Mouse (Mus musculus) lung, postnatal 0 days (tissue): ENCODE data around the gene Elmod1.
A peak's percentile ranks its signal among the peaks of the same experiment; 100 is the strongest.

Experiments used
- CTCF ChIP-seq: IDR thresholded peaks from 2 replicates; pipeline ENCODE4 v1.5.1; 2016; ENCODE audit warnings: antibody characterized with exemption, mild to moderate bottlenecking
- EP300 ChIP-seq: IDR thresholded peaks from 2 replicates; pipeline ENCODE4 v1.6.1; 2016; ENCODE audit warnings: antibody characterized with exemption, mild to moderate bottlenecking, control low read depth

DNA sequence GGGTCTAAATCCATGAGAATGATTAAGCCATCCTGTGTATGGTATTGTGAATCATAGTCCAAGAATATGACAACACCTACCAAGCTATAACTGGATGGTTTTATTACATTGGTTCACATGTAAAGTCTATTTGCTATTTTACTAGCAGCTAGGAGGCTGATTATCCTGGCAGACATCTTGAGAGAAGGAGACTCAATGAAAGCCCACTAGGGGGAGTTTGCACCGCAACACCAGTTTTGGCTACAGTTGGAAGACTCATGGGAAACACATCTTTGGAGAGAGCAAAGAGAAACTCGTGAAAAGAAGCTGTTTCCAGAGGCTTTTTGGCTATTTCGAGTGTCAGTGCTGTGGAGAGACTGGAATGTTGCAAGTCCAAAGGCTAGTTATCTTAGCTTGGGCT is 69.7 kb downstream of the Elmod1 start:
- TF ChIP-seq CTCF (peak; percentile 40; the same call in 1 of the 2 replicates), EP300 (no peak)
